Mouse (Mus musculus) stomach, embryonic 15.5 days (tissue): ENCODE data around the gene Phf13. TPM values are rescaled to one million over a fixed set of nuclear protein-coding genes. Genes with fewer than 3 reads are reported as not detected.

Experiments used
- ATAC-seq: fragments of 200-750 bp; cut with Nextera tagmentation; 2 replicates; pipeline ENCODE4 v1.8.0; 2017; ENCODE audit warnings: low read depth, moderate number of reproducible peaks, moderate TSS enrichment; ENCODE audit not compliant: insufficient read depth, low FRiP score
- H3K27ac ChIP-seq: fragments of 300-500 bp; sonication (generic); 2 replicates; pipeline ENCODE4 v1.5.1; 2015; ENCODE audit warnings: mild to moderate bottlenecking, inconsistent platforms
- H3K27me3 ChIP-seq: fragments of 300-500 bp; sonication (generic); replicated peaks from 2 replicates; pipeline ENCODE4 v1.6.1; 2015; ENCODE audit warnings: inconsistent platforms
- H3K36me3 ChIP-seq: fragments of 300-500 bp; sonication (generic); 2 replicates; pipeline ENCODE4 v1.6.1; 2015; ENCODE audit warnings: inconsistent platforms
- H3K4me1 ChIP-seq: fragments of 300-500 bp; sonication (generic); 2 replicates; pipeline ENCODE4 v1.6.1; 2015; ENCODE audit warnings: inconsistent platforms
- H3K4me2 ChIP-seq: fragments of 300-500 bp; sonication (generic); 2 replicates; pipeline ENCODE4 v1.6.1; 2015; ENCODE audit warnings: mild to moderate bottlenecking, inconsistent platforms
- H3K4me3 ChIP-seq: fragments of 300-500 bp; sonication (generic); replicated peaks from 2 replicates; pipeline ENCODE4 v1.5.1; 2015; ENCODE audit warnings: inconsistent platforms
- H3K9ac ChIP-seq: fragments of 300-500 bp; sonication (generic); 2 replicates; pipeline ENCODE4 v1.6.1; 2015; ENCODE audit warnings: inconsistent platforms
- H3K9me3 ChIP-seq: fragments of 300-500 bp; sonication (generic); 2 replicates; pipeline ENCODE4 v1.6.1; 2016; ENCODE audit warnings: inconsistent platforms
- WGBS: fragments of 180-500 bp; shearing (Covaris S2); methylation state at CpG from one replicate; pipeline ENCODE4 v1.1.7; 2015; 5-methylcytosine and 5-hydroxymethylcytosine counted together
- polyA plus RNA-seq: library from polyadenylated mRNA; unstranded; fragments of >200 nt; fragmentation: Nextera tagmentation; extraction: Ambion mirVana; gene quantifications from 2 replicates; pipeline ENCODE4 v1.2.1, GENCODE M21; 2015

Phf13 gene
- polyA plus RNA-seq, 1 experiment from 2014 or later = 23.4 TPM

- Histone ChIP-seq H3K27me3 (no peaks in the 10 kb centered on the region), H3K4me2 (peak overlapping the region; percentile 93), H3K36me3 (peaks cover 36% of the 10 kb centered on the region), H3K27ac (peak overlapping the region; percentile 94), H3K9me3 (no peaks in the 10 kb centered on the region), H3K4me1 (peaks cover 41% of the 10 kb centered on the region), H3K4me3 (peak overlapping the region; percentile 87), H3K9ac (0 out of 2 replicates have a peak overlapping the region, but pooled peaks have one; percentile 62)
- 0 out of 2 replicates have a peak, but pooled peaks have one; percentile 5 for ATAC-seq
- WGBS = 63% methylated on average over 8 of the region's 8 CpGs
Observed at GRCm38 (mm10) chr4:152011171-152011760, 15.2 kb upstream of the Phf13 start.

- Histone ChIP-seq H3K27ac (peak overlapping the region; percentile 94), H3K36me3 (peaks cover 34% of the 10 kb centered on the region), H3K9ac (0 out of 2 replicates have a peak overlapping the region, but pooled peaks have one; percentile 62), H3K9me3 (no peaks in the 10 kb centered on the region), H3K4me1 (peaks cover 41% of the 10 kb centered on the region), H3K27me3 (no peaks in the 10 kb centered on the region), H3K4me3 (peak overlapping the region; percentile 87), H3K4me2 (peak overlapping the region; percentile 93)
- WGBS = 19% methylated on average over 13 of the region's 13 CpGs
- ATAC-seq = no peak
Observed at GRCm38 (mm10) chr4:152010707-152011134, 14.7 kb upstream of the Phf13 start.

GRCm38 (mm10) chr4:152010091-152010706 is 14.1 kb upstream of the Phf13 start:
- Histone ChIP-seq H3K27me3 (no peaks in the 10 kb centered on the region), H3K36me3 (peaks cover 29% of the 10 kb centered on the region), H3K9ac (peak overlapping the region; percentile 62), H3K9me3 (no peaks in the 10 kb centered on the region), H3K4me3 (peak overlapping the region; percentile 87), H3K4me1 (peaks cover 41% of the 10 kb centered on the region), H3K27ac (peak overlapping the region; percentile 94), H3K4me2 (peak overlapping the region; percentile 93)
- WGBS = 3% methylated on average over 10 of the region's 10 CpGs
- peak; percentile 28 for ATAC-seq

GRCm38 (mm10) chr4:152009076-152010051 is 13.3 kb upstream of the Phf13 start:
- peak; percentile 51 for ATAC-seq
- H3K4me2 ChIP-seq = peak overlapping the region; percentile 93
- peak overlapping the region; percentile 62 for H3K9ac ChIP-seq
- H3K9me3 ChIP-seq = no peaks in the 10 kb centered on the region
- under 1% methylated on average over 115 of the region's 115 CpGs for WGBS
- H3K36me3 ChIP-seq = peaks cover 21% of the 10 kb centered on the region
- H3K4me1 ChIP-seq = peaks cover 41% of the 10 kb centered on the region
- peak overlapping the region; percentile 87 for H3K4me3 ChIP-seq
- no peaks in the 10 kb centered on the region for H3K27me3 ChIP-seq
- peak overlapping the region; percentile 94 for H3K27ac ChIP-seq

GRCm38 (mm10) chr4:152008622-152009075 is 12.6 kb upstream of the Phf13 start, which contains the start of gene Klhl21:
Gene Klhl21 (plus strand): TSS chr4:152008803.
- Histone ChIP-seq H3K9me3 (no peaks in the 10 kb centered on the region), H3K36me3 (peaks cover 15% of the 10 kb centered on the region), H3K27me3 (no peaks in the 10 kb centered on the region), H3K9ac (peak within 1 kb of the TSS; percentile 62), H3K4me3 (peak within 1 kb of the TSS; percentile 87), H3K27ac (peak within 1 kb of the TSS; percentile 94), H3K4me2 (peak within 1 kb of the TSS; percentile 93), H3K4me1 (peaks cover 41% of the 10 kb centered on the region)
- WGBS = under 1% methylated on average over 45 of the region's 45 CpGs
- peak; percentile 87 for ATAC-seq

- no peaks in the 10 kb centered on the region for H3K27me3 ChIP-seq
- H3K4me1 ChIP-seq = peaks cover 41% of the 10 kb centered on the region
- H3K4me3 ChIP-seq = peak overlapping the region; percentile 87
- no peak for ATAC-seq
- no peaks in the 10 kb centered on the region for H3K9me3 ChIP-seq
- peak overlapping the region; percentile 94 for H3K27ac ChIP-seq
- H3K36me3 ChIP-seq = peaks cover 10% of the 10 kb centered on the region
- WGBS = under 1% methylated on average over 14 of the region's 14 CpGs
- H3K4me2 ChIP-seq = peak overlapping the region; percentile 93
- peak overlapping the region; percentile 62; the same call in 1 of the 2 replicates for H3K9ac ChIP-seq
Observed at GRCm38 (mm10) chr4:152008148-152008500, 12.1 kb upstream of the Phf13 start.

GRCm38 (mm10) chr4:152007481-152008147 is 11.6 kb upstream of the Phf13 start:
- 6% methylated on average over 8 of the region's 8 CpGs for WGBS
- no peaks in the 10 kb centered on the region for H3K27me3 ChIP-seq
- peak overlapping the region; percentile 94 for H3K27ac ChIP-seq
- H3K9me3 ChIP-seq = no peaks in the 10 kb centered on the region
- H3K9ac ChIP-seq = peak overlapping the region; percentile 62; the same call in 1 of the 2 replicates
- peaks cover 5% of the 10 kb centered on the region for H3K36me3 ChIP-seq
- H3K4me1 ChIP-seq = peaks cover 41% of the 10 kb centered on the region
- no peak for ATAC-seq
- peak overlapping the region; percentile 87 for H3K4me3 ChIP-seq
- H3K4me2 ChIP-seq = peak overlapping the region; percentile 93

GRCm38 (mm10) chr4:152006812-152007211 is 10.8 kb upstream of the Phf13 start:
- H3K36me3 ChIP-seq = no peaks in the 10 kb centered on the region
- peak overlapping the region; percentile 94; the same call in 1 of the 2 replicates for H3K27ac ChIP-seq
- no peak overlapping the region for H3K4me2 ChIP-seq
- H3K4me3 ChIP-seq = no peak overlapping the region
- peaks cover 35% of the 10 kb centered on the region for H3K4me1 ChIP-seq
- no peak for ATAC-seq
- H3K27me3 ChIP-seq = no peaks in the 10 kb centered on the region
- H3K9me3 ChIP-seq = no peaks in the 10 kb centered on the region
- 43% methylated on average over 3 of the region's 3 CpGs for WGBS
- H3K9ac ChIP-seq = no peak overlapping the region

- no peaks in the 10 kb centered on the region for H3K36me3 ChIP-seq
- no peak overlapping the region for H3K4me3 ChIP-seq
- H3K27me3 ChIP-seq = no peaks in the 10 kb centered on the region
- ATAC-seq = no peak
- WGBS = 70% methylated on average over 6 of the region's 6 CpGs
- peaks cover 28% of the 10 kb centered on the region for H3K4me1 ChIP-seq
- H3K27ac ChIP-seq = no peak overlapping the region
- no peaks in the 10 kb centered on the region for H3K9me3 ChIP-seq
- no peak overlapping the region for H3K4me2 ChIP-seq
- no peak overlapping the region for H3K9ac ChIP-seq
Observed at GRCm38 (mm10) chr4:152006137-152006536, 10.1 kb upstream of the Phf13 start.

GRCm38 (mm10) chr4:152002063-152002462 is 6.0 kb upstream of the Phf13 start:
- WGBS = 74% methylated on average over 3 of the region's 3 CpGs
- Histone ChIP-seq H3K36me3 (no peaks in the 10 kb centered on the region), H3K27me3 (no peaks in the 10 kb centered on the region), H3K4me1 (0 out of 2 replicates have a peak, but pooled peaks cover 7% of the 10 kb centered on the region), H3K27ac (no peak overlapping the region), H3K9me3 (no peaks in the 10 kb centered on the region), H3K4me3 (no peak overlapping the region), H3K9ac (no peak overlapping the region), H3K4me2 (no peak overlapping the region)
- ATAC-seq = no peak

- 70% methylated on average over 4 of the region's 4 CpGs for WGBS
- H3K27me3 ChIP-seq = no peaks in the 10 kb centered on the region
Observed at GRCm38 (mm10) chr4:152001335-152001734, 5.3 kb upstream of the Phf13 start.

More at GRCm38 (mm10) chr4:152001335-152001734, 5.3 kb upstream of the Phf13 start:
- Histone ChIP-seq H3K27ac (no peak overlapping the region), H3K4me2 (no peak overlapping the region), H3K4me3 (no peak overlapping the region), H3K36me3 (no peaks in the 10 kb centered on the region), H3K4me1 (0 out of 2 replicates have a peak, but pooled peaks cover 5% of the 10 kb centered on the region), H3K9ac (no peak overlapping the region), H3K9me3 (no peaks in the 10 kb centered on the region)
- no peak for ATAC-seq
